9 mouse cellular contexts compared by ENCODE assay signal in the genomic region with DNA sequence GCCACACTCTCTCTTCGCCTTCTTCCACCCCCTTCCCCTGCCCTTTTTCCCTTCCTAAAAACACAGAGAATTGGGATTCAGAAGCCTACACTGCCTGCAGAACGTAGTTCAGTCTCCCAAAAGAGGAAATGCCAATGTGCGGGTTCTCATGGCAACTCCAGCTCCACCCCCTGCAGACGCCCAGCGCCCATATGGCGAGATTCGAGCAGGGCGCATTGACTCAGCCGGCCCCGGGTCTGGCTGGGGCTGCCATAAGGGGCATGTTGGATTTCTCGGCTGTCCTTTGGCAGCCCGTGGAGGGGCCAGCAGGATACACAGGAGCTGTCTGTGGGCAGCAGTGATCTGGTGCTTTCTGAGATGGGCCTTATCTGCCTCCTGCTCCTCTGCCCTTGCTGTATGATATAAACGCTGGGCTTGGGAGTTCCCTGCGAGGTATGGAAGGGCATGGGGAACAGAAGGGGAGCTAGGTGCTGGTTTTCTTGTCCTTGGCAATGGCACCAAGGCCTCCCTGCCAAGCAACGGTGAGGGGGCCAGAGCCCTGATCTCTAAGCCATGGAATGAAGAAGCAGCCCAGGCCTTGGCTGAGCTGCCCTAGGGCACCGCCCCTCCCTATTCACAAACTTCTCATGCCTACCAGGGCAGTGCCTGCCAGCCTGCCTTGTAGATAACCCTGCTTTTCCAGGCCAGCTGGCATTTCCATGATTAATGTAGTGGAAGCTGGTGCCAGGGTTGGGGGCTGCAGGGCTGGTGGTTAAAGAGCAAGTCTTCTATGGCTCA.
DNase-seq lines count a peak whose midpoint lies in the region; ATAC-seq lines count a peak whose summit lies in the region.
"Had no signal": no experiment of that assay in that cellular context is flagged by ENCODE, and none has a peak within 500 bp of the region (broad histone marks: within the 10 kb centered on the region; RNA-seq: fewer than 3 reads in every experiment).

No protein-coding gene starts in this region.

- peak; percentile 94 for DNase-seq in brain, adult 2 months (ENCODE audit: low read depth, low spot score)
- peak; percentile 52 for DNase-seq in cerebellum, adult 9-11 months
- DNase-seq in hindbrain, embryonic 11.5 days (ENCODE audit: low spot score): peak; percentile 38
- DNase-seq in left cerebral cortex, postnatal 4 days: peak; percentile 80
- DNase-seq in ovary, postnatal 36 days (ENCODE audit: low spot score): no peak
- no peak for DNase-seq in gastrocnemius, postnatal 25 days
- no peak for DNase-seq in c-Kit-positive CD71-positive TER-119-positive erythroid progenitor cells, embryonic 14.5 days (ENCODE audit: low spot score)

- H3K36me3 ChIP-seq in hindbrain, embryonic 11.5 days (ENCODE audit: control insufficient read depth, insufficient read depth, low read length): no peaks in the 10 kb centered on the region

- H3K27me3 ChIP-seq in hindbrain, embryonic 11.5 days (ENCODE audit: control insufficient read depth, insufficient read depth, low read length): no peaks in the 10 kb centered on the region

- no peak overlapping the region for H3K9ac ChIP-seq in hindbrain, embryonic 11.5 days (ENCODE audit: low read depth, low read length)

- H3K4me3 ChIP-seq in hindbrain, embryonic 11.5 days (ENCODE audit: low read depth, low read length): no peak overlapping the region

- no peaks in the 10 kb centered on the region for H3K9me3 ChIP-seq in hindbrain, embryonic 11.5 days (ENCODE audit: control insufficient read depth, low read length)

- ATAC-seq in hindbrain, embryonic 11.5 days (ENCODE audit: low FRiP score): no peak
- ATAC-seq in CD4-positive, CD25-positive, alpha-beta regulatory T cell, adult 4 months: no peak
- ATAC-seq: Patski had no signal

- 0 out of 2 replicates have a peak, but pooled peaks cover 3% of the 10 kb centered on the region for H3K4me1 ChIP-seq in hindbrain, embryonic 11.5 days (replicated peaks; ENCODE audit: control insufficient read depth, insufficient read depth, low read length)

- H3K4me2 ChIP-seq in hindbrain, embryonic 11.5 days (replicated peaks; ENCODE audit: low read depth, low read length): no peak overlapping the region

- H3K27ac ChIP-seq in hindbrain, embryonic 11.5 days (ENCODE audit: low read depth, low read length): no peak overlapping the region

- intact Hi-C loops in left cerebral cortex, postnatal 4 days (cut with DNase I): no loop called here

- WGBS in hindbrain, embryonic 11.5 days: 47% methylated on average over 16 of the region's 16 CpGs

Comparison
In these comparisons a context has a peak if more than half of its experiments do, and no peak if none do; other contexts are left out.
1. DNase-seq: peak in brain, adult 2 months (single experiment), cerebellum, adult 9-11 months (single experiment), hindbrain, embryonic 11.5 days (single experiment) and left cerebral cortex, postnatal 4 days (single experiment); none in ovary, postnatal 36 days (single experiment), gastrocnemius, postnatal 25 days (single experiment) and c-Kit-positive CD71-positive TER-119-positive erythroid progenitor cells, embryonic 14.5 days (single experiment).